ENCODE assay signal across 11 mouse cellular contexts in genomic region chr14:23679378-23679777, GRCm38 (mm10).
DNase-seq lines count a peak whose midpoint lies in the region; ATAC-seq and TF ChIP-seq lines count a peak whose summit lies in the region.
"Had no signal": no experiment of that assay in that cellular context is flagged by ENCODE, and none has a peak within 500 bp of the region (broad histone marks: within the 10 kb centered on the region; RNA-seq: fewer than 3 reads in every experiment).

No protein-coding gene starts in this region.

- no peaks in the 10 kb centered on the region for H3K79me2 ChIP-seq in CH12.LX (replicated peaks; ENCODE audit: control insufficient read depth, extremely low read depth, insufficient read depth, poor library complexity, severe bottlenecking)

- no peak overlapping the region for H3K4me2 ChIP-seq in kidney, embryonic 16.5 days (replicated peaks; ENCODE audit: low read depth, low read length)
- no peak overlapping the region for H3K4me2 ChIP-seq in CH12.LX (ENCODE audit: insufficient read depth, low read depth, poor library complexity, severe bottlenecking)
- H3K4me2 ChIP-seq: liver, embryonic 13.5 days; neural tube, embryonic 13.5 days; stomach, embryonic 15.5 days had no signal

- H3K27ac ChIP-seq in kidney, adult 2 months (ENCODE audit: insufficient read depth, low read depth, low read length), result no peak overlapping the region
- H3K27ac ChIP-seq in kidney, embryonic 16.5 days (ENCODE audit: low read length), result no peak overlapping the region
- no peak overlapping the region for H3K27ac ChIP-seq in CH12.LX (ENCODE audit: insufficient read depth, low read depth)
- H3K27ac ChIP-seq: liver, embryonic 13.5 days; neural tube, embryonic 13.5 days; stomach, embryonic 15.5 days had no signal

- dilution Hi-C loops in CH12.LX (cut with MboI; ENCODE audit: extremely low pct_ligation_motif_present, extremely low pct_unique_long_range_greater_than_20kb, low sequenced_read_pairs), result no loop called here

- no peaks in the 10 kb centered on the region for H3K4me1 ChIP-seq in kidney, adult 2 months (ENCODE audit: control insufficient read depth, insufficient read depth, low read length)
- H3K4me1 ChIP-seq in kidney, embryonic 16.5 days (ENCODE audit: insufficient read depth, low read length), result no peaks in the 10 kb centered on the region
- no peaks in the 10 kb centered on the region for H3K4me1 ChIP-seq in CH12.LX (ENCODE audit: control insufficient read depth in 1 of 2, insufficient read depth in 2 of 2)
- H3K4me1 ChIP-seq in G1E (ENCODE audit: insufficient read depth, low read depth, low read length), result no peaks in the 10 kb centered on the region
- H3K4me1 ChIP-seq: liver, embryonic 13.5 days; neural tube, embryonic 13.5 days; stomach, embryonic 15.5 days had no signal

- TF ChIP-seq POLR2A in kidney, adult 2 months (IDR thresholded peaks at IDR 0.05; ENCODE audit: low read depth, low read length), result no peak
- TF ChIP-seq POLR2A in CH12.LX (IDR thresholded peaks at IDR 0.05; ENCODE audit: low read depth, low read length), result no peak

- ATAC-seq in kidney, embryonic 16.5 days (ENCODE audit: low FRiP score, low TSS enrichment), result no peak
- ATAC-seq in G1E (ENCODE audit: extremely low read depth, insufficient number of reproducible peaks, low FRiP score, poor library complexity, severe bottlenecking), result no peak
- ATAC-seq in megakaryocyte, adult 5-6 weeks (ENCODE audit: poor library complexity, severe bottlenecking), result no peak
- ATAC-seq: hindbrain, embryonic 16.5 days had no signal

- no peaks in the 10 kb centered on the region for H3K9me3 ChIP-seq in kidney, embryonic 16.5 days (ENCODE audit: low read length)
- no peaks in the 10 kb centered on the region for H3K9me3 ChIP-seq in CH12.LX (replicated peaks; ENCODE audit: low read length)
- H3K9me3 ChIP-seq in G1E (replicated peaks), result no peaks in the 10 kb centered on the region
- H3K9me3 ChIP-seq: liver, embryonic 13.5 days; neural tube, embryonic 13.5 days; stomach, embryonic 15.5 days had no signal

- no peak for TF ChIP-seq CTCF in kidney, adult 2 months (conservative IDR thresholded peaks at IDR 0.05; ENCODE audit: insufficient read depth, insufficient read length, low read depth, low read length)
- TF ChIP-seq CTCF in CH12.LX (conservative IDR thresholded peaks at IDR 0.05 in 1 of 2, IDR thresholded peaks at IDR 0.05 in 1 of 2; ENCODE audit: low read depth in 2 of 2, low read length in 2 of 2) (peak; percentile 50 to 64; a peak in 3 of 4 replicates), G1E (IDR thresholded peaks at IDR 0.05; ENCODE audit: low read depth, low read length) (0 out of 2 replicates have a peak, but pooled peaks have one; percentile 19)

- H3K4me3 ChIP-seq in kidney, adult 2 months (ENCODE audit: insufficient read depth, low read depth, low read length), result no peak overlapping the region
- no peak overlapping the region for H3K4me3 ChIP-seq in kidney, embryonic 16.5 days (ENCODE audit: low read length)
- H3K4me3 ChIP-seq in CH12.LX (replicated peaks in 1 of 3; ENCODE audit: low read depth in 2 of 3, low read length in 2 of 3, poor library complexity in 1 of 3), result no peak overlapping the region
- no peak overlapping the region for H3K4me3 ChIP-seq in G1E (ENCODE audit: low read depth, low read length)
- H3K4me3 ChIP-seq: liver, embryonic 13.5 days; neural tube, embryonic 13.5 days; stomach, embryonic 15.5 days had no signal

- no peaks in the 10 kb centered on the region for H3K27me3 ChIP-seq in kidney, adult 2 months (replicated peaks; ENCODE audit: control insufficient read depth, insufficient read depth, low read length)
- H3K27me3 ChIP-seq in kidney, embryonic 16.5 days (ENCODE audit: insufficient read depth, low read length), result no peaks in the 10 kb centered on the region
- H3K27me3 ChIP-seq in CH12.LX (replicated peaks) (no peaks in the 10 kb centered on the region), G1E (ENCODE audit: insufficient read depth, low read length) (no peaks in the 10 kb centered on the region)
- H3K27me3 ChIP-seq: liver, embryonic 13.5 days; neural tube, embryonic 13.5 days; stomach, embryonic 15.5 days had no signal

- no peaks in the 10 kb centered on the region for H3K36me3 ChIP-seq in kidney, adult 2 months (ENCODE audit: control insufficient read depth, insufficient read depth, low read length)
- no peaks in the 10 kb centered on the region for H3K36me3 ChIP-seq in kidney, embryonic 16.5 days (ENCODE audit: insufficient read depth, low read length)
- H3K36me3 ChIP-seq in CH12.LX (replicated peaks in 1 of 2; ENCODE audit: control insufficient read depth in 1 of 2, insufficient read depth in 1 of 2, low read length in 1 of 2), result no peaks in the 10 kb centered on the region
- H3K36me3 ChIP-seq in G1E (replicated peaks), result no peaks in the 10 kb centered on the region
- H3K36me3 ChIP-seq: liver, embryonic 13.5 days; neural tube, embryonic 13.5 days; stomach, embryonic 15.5 days had no signal

- no peak overlapping the region for H3K9ac ChIP-seq in kidney, embryonic 16.5 days (replicated peaks; ENCODE audit: low read length)
- H3K9ac ChIP-seq in CH12.LX (ENCODE audit: insufficient read depth, low read depth), result no peak overlapping the region
- H3K9ac ChIP-seq: liver, embryonic 13.5 days; neural tube, embryonic 13.5 days; stomach, embryonic 15.5 days had no signal

- WGBS in kidney, adult 2 months, result 72% methylated on average over 2 of the region's 2 CpGs
- 71% methylated on average over 2 of the region's 2 CpGs for WGBS in kidney, embryonic 16.5 days

- peak; percentile 20 for TF ChIP-seq RAD21 in CH12.LX (IDR thresholded peaks at IDR 0.05; ENCODE audit: low read depth, low read length)

- TF ChIP-seq EP300 in CH12.LX (IDR thresholded peaks at IDR 0.05; ENCODE audit: low read length), result no peak

- in situ Hi-C loops in CH12.LX (cut with MboI; ENCODE audit: low pct_ligation_motif_present, low pct_unique_long_range_greater_than_20kb, low sequenced_read_pairs), result no loop called here

- DNase-seq in kidney, adult 2 months, result peak; percentile 15
- DNase-seq in CH12.LX (ENCODE audit: extremely low read depth), result peak; percentile 50
- no peak for DNase-seq in G1E (ENCODE audit: low spot score)
- peak; percentile 45 to 47 for DNase-seq in kidney, postnatal 4 days
- DNase-seq in cerebellum, adult 11 months, result no peak
- DNase-seq: liver, embryonic 13.5 days had no signal

TF ChIP-seq in CH12.LX, 34 proteins besides CTCF, POLR2A, EP300 and RAD21:
- TF ChIP-seq SMC3 (IDR thresholded peaks at IDR 0.05; ENCODE audit: low read depth, low read length) (peak; percentile 48), HCFC1 (IDR thresholded peaks at IDR 0.05; ENCODE audit: low read depth, low read length) (no peak), ELF1 (IDR thresholded peaks at IDR 0.05; ENCODE audit: low read depth, low read length) (no peak), BHLHE40 (IDR thresholded peaks at IDR 0.05; ENCODE audit: low read depth, low read length) (no peak)

Comparison
In these comparisons a context has a peak if more than half of its experiments do, and no peak if none do; other contexts are left out.
1. DNase-seq: peak in kidney, adult 2 months (single experiment), CH12.LX (single experiment) and kidney, postnatal 4 days (2 of 2); none in G1E (single experiment) and cerebellum, adult 11 months (single experiment).